Mouse (Mus musculus): Measurements from ENCODE around the gene Otc.
A peak's percentile ranks its signal among the peaks of the same experiment; 100 is the strongest.

Otc gene

GRCm38 (mm10) chrX:10251852-10252504 lies at the start of gene Otc:
Otc (plus strand) TSS chrX:10252305.
- DNase-seq (ENCODE audit: low spot score), result no peak

- DNase-seq (ENCODE audit: low spot score), result no peak
Observed at GRCm38 (mm10) chrX:10205937-10206336, 46.2 kb upstream of the Otc start.

GRCm38 (mm10) chrX:10215972-10216371 lies 36.1 kb upstream of the Otc start:
- peak; percentile 10 for DNase-seq (ENCODE audit: low spot score)

- peak; percentile 75 for DNase-seq (ENCODE audit: low spot score)
Observed at GRCm38 (mm10) chrX:10216410-10216949, 35.6 kb upstream of the Otc start, which contains the start of gene Rpgr. Rpgr (minus strand) TSS chrX:10216920.

- no peak for DNase-seq (ENCODE audit: low spot score)
Observed at GRCm38 (mm10) chrX:10219281-10219680, 32.8 kb upstream of the Otc start.

GRCm38 (mm10) chrX:10233051-10233450 lies 19.1 kb upstream of the Otc start:
- peak; percentile 10 for DNase-seq (ENCODE audit: low spot score)

GRCm38 (mm10) chrX:10234617-10235016 lies 17.5 kb upstream of the Otc start:
- no peak for DNase-seq (ENCODE audit: low spot score)

GRCm38 (mm10) chrX:10239515-10239914 lies 12.6 kb upstream of the Otc start:
- no peak for DNase-seq (ENCODE audit: low spot score)

- no peak for DNase-seq (ENCODE audit: low spot score)
Observed at GRCm38 (mm10) chrX:10243916-10244315, 8.2 kb upstream of the Otc start.

GRCm38 (mm10) chrX:10251357-10251756 lies 748 bp upstream of the Otc start:
- no peak for DNase-seq (ENCODE audit: low spot score)

GRCm38 (mm10) chrX:10257774-10258173 lies 5.7 kb downstream of the Otc start:
- DNase-seq (ENCODE audit: low spot score), result no peak

GRCm38 (mm10) chrX:10258260-10258659 lies 6.2 kb downstream of the Otc start:
- DNase-seq (ENCODE audit: low spot score), result no peak

GRCm38 (mm10) chrX:10268308-10268707 lies 16.2 kb downstream of the Otc start:
- no peak for DNase-seq (ENCODE audit: low spot score)

- no peak for DNase-seq (ENCODE audit: low spot score)
Observed at GRCm38 (mm10) chrX:10268761-10269437, 16.8 kb downstream of the Otc start.

- DNase-seq (ENCODE audit: low spot score), result no peak
Observed at GRCm38 (mm10) chrX:10297341-10297740, 45.2 kb downstream of the Otc start.

- no peak for DNase-seq (ENCODE audit: low spot score)
Observed at GRCm38 (mm10) chrX:10318176-10318575, 66.1 kb downstream of the Otc start.

GRCm38 (mm10) chrX:10330246-10330645 lies 78.1 kb downstream of the Otc start:
- DNase-seq (ENCODE audit: low spot score), result no peak

GRCm38 (mm10) chrX:10331749-10332148 lies 79.6 kb downstream of the Otc start:
- no peak for DNase-seq (ENCODE audit: low spot score)

- no peak for DNase-seq (ENCODE audit: low spot score)
Observed at GRCm38 (mm10) chrX:10336816-10337215, 84.7 kb downstream of the Otc start.

GRCm38 (mm10) chrX:10355867-10356266 lies 103.8 kb downstream of the Otc start:
- no peak for DNase-seq (ENCODE audit: low spot score)

Measured in left cerebral cortex, adult 11 months (tissue).